Mouse (Mus musculus) ES-Bruce4 (cell line): ENCODE data around the gene Abhd6.

ENCODE experiments used
- CTCF ChIP-seq: IDR thresholded peaks from one replicate; pipeline ENCODE4 v1.8.1; 2011; ENCODE audit warnings: low read depth, low read length
- EP300 ChIP-seq: IDR thresholded peaks from 2 replicates; pipeline ENCODE4 v1.6.1; 2011; ENCODE audit warnings: low read depth, low read length; ENCODE audit not compliant: insufficient read depth
- POLR2A ChIP-seq: IDR thresholded peaks from one replicate; pipeline ENCODE4 v1.8.1; 2011; ENCODE audit warnings: low read length; ENCODE audit not compliant: insufficient read depth

DNA sequence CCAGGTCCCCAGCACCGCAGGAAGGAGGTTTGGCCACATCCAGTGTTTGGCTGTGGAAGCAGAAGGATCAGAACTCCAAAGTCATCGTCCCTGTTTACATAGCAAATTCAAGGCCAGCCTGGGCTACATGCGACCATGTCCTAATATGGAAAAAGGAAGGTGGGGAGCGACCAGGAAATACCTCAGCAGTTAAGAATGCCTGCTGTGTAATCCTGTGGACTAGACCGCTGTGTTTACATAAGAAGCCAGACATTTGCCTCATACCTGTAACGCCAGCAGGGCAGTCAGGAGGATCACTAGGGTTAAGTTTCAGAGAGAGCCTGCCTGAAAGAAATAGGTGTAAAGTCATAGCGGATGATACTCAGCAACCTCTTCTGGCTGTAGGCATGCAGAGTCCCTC is 39.5 kb upstream of the Abhd6 start:
- TF ChIP-seq CTCF (no peak), EP300 (no peak), POLR2A (no peak)
